Mouse (Mus musculus) monocyte, adult 2 months (primary cell): ENCODE measurements at regions not wholly inside any gene's neighbourhood (a gene's known extent, or its start where the extent isn't known, plus 50 kb on each side); places are given as distances from the start of the nearest gene placed in this dataset.

ENCODE experiments used
- DNase-seq, 2 experiments: peaks; one replicate each; pipeline ENCODE4 v3.0.0; 2022; ENCODE audit warnings: low spot score in 2 of 2, low read depth in 1 of 2

GRCm38 (mm10) chr14:25042265-25042664 lies 416.7 kb upstream of the Zmiz1 start:
- no peak for DNase-seq

- DNase-seq = no peak
Observed at GRCm38 (mm10) chr14:25044106-25044505, 414.9 kb upstream of the Zmiz1 start.

GRCm38 (mm10) chr14:25044867-25045266 lies 414.1 kb upstream of the Zmiz1 start:
- no peak for DNase-seq

GRCm38 (mm10) chr14:25050674-25051251 lies 408.2 kb upstream of the Zmiz1 start:
- DNase-seq = no peak

DNA sequence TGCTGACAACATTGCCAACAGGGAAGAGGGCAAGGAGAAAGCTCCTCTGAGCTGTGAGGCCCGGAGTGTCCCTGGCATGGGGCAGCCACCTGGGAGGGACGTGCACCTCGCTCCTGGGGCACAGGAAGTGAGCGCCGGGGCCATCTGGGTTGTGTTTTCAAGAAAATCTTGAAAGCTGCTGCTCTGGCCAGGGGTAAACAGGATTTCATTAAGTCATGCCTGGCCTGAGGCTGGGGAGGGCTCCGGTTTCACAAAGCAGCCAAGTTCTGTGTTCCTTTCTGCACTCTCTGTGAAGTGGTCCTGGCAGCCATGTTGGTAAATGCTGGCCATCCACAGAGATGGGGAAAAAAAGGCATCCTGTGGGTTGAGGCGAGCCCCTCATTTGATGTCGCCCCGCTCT lies 406.8 kb upstream of the Zmiz1 start:
- no peak for DNase-seq

- DNase-seq = no peak
Observed at GRCm38 (mm10) chr14:25059351-25059750, 399.6 kb upstream of the Zmiz1 start.

GRCm38 (mm10) chr14:25060285-25060684 lies 398.7 kb upstream of the Zmiz1 start:
- no peak for DNase-seq

- no peak for DNase-seq
Observed at GRCm38 (mm10) chr14:25063090-25063489, 395.9 kb upstream of the Zmiz1 start.

GRCm38 (mm10) chr14:25064190-25064947 lies 394.6 kb upstream of the Zmiz1 start:
- no peak for DNase-seq

GRCm38 (mm10) chr14:25067435-25067834 lies 391.6 kb upstream of the Zmiz1 start:
- DNase-seq = no peak

GRCm38 (mm10) chr14:25068430-25068829 lies 390.6 kb upstream of the Zmiz1 start:
- no peak for DNase-seq

- DNase-seq = no peak
Observed at GRCm38 (mm10) chr14:25073143-25073542, 385.8 kb upstream of the Zmiz1 start.

DNA sequence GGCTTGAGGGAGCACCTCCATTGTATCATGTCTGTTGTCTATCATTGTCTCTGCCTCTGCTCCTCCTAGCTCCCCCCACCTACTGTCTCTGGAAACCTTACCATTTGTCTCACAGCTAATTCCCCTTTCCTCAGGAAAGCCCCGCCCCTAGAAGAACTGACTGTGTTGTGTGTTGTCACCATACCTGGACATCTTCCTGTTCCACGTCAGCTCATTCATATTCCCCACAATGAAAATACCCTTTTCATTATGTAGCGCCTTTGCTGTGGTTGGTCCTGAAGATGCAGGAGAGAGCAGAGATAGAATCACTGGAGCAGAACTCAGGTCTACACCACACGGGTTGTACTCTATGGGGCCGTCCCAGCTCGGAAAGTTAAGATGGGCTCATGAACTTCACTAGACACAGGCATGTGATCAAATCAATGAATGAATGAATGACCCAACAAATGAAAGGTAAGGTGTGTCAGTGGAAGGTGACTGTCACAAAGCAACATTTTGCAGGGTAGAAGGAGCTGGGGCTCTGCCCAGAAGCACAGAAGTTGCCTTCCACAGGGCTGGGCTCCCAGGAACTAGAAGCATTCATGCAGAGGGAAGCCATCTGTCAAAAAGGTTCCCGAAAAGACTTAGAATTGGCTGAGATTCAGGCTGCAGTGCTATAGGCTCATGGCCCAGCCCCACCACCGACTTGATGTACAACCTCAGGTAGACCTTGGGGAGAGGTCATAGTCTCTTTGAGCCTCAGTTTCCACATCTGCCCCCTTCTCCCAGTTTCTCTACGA lies 384.8 kb upstream of the Zmiz1 start:
- DNase-seq = no peak

DNA sequence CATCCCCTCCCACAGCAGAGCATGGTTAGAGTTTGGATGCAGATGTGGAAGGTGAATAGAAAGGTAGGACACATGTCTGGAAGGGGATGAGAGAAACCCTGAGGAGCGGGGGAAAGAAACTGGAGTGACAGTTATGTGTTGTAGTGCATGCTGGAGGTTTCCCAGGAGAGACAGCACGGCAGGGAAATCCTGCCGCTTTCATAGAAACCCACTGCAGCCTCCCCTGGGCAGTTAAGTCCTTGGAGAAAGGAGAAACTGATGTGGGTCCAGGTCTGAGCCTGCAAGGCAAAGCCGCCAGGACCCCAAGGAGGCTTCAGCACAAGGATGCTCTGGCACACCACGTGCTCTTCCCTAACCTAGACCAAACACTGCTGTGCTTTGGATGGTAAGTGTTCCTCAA lies 384.1 kb upstream of the Zmiz1 start:
- DNase-seq = no peak

DNA sequence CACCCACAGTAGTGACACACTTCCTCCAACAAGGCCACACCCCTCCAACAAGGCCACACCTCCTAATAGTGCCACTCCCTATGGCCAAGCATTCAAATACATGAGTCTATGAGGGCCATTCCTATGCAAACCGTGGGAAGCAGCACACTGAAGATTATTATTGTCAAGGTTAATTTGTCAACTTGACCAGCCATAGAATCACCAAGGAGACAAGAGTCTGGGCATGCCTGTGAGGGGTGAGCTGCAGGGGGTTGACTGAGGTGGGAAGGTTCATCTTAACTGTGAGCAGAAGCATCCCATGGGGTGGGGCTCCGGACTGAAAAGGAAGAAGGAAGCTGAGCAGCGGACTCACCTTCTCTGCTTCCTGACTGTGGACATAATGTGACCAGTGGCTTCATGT lies 378.6 kb upstream of the Zmiz1 start:
- DNase-seq = no peak

DNA sequence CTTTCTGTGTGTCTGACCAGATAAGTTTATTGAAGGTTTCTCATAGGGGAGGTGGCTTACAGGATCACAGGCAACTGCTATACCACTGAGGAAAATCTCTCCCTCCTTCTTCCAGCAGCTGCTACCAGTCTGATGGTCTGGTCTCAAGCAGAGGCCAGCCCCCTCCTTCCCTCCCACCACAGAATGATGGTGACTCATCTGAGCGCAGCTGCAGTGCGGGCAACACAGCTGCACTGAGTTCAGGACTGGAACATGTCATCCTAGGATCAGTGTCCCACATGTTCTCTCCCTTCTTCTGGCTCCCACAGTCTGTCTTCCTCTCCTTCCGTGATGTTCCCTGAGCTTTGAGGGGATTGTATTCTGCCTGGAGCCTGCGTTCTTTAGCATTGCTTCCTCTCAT lies 375.1 kb upstream of the Zmiz1 start:
- no peak for DNase-seq

- no peak for DNase-seq
Observed at GRCm38 (mm10) chr14:25096786-25097185, 362.2 kb upstream of the Zmiz1 start.

DNA sequence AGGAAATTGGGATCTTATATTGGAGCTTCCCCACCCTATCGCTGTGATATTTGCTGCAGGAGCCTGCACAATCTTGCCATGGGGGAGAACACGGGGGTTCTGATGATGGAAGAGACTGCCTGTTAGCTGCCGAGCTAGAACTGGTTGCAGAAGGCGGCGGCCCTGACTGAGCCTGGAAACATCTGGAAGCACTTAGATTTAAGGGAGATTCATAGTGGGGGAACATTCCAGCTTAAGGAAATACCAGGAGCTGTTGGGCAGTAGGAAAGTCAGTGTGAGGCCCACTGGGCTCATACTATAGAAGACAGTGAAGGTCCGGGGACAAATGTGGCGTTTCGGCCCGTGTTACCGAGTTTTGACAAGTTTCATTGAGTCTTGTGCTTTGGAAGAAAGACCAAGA lies 353.6 kb upstream of the Zmiz1 start:
- no peak for DNase-seq

DNA sequence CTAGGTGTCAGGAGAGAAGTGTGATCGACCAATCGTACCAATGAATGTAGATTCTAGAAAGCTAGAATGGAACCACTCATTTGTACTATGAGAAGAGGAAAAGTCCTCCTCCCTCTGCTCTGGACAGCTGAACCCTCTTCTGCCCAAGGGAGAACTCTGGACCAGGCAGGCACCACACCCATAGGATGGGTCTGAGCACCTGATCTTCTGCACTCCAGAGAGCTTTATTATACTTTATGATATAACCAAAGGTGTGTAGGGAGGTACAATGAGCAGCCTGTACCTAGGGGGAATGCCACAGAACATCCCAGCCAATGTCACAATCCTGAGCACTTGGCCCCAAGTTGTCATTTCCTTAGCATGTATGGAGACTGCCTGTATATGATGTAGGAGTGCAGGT lies 352.5 kb upstream of the Zmiz1 start:
- DNase-seq = no peak

GRCm38 (mm10) chr14:25108101-25108652 lies 350.8 kb upstream of the Zmiz1 start:
- DNase-seq = no peak

GRCm38 (mm10) chr14:25108701-25109290 lies 350.2 kb upstream of the Zmiz1 start:
- no peak for DNase-seq

- no peak for DNase-seq
Observed at GRCm38 (mm10) chr14:25109691-25110090, 349.3 kb upstream of the Zmiz1 start.
